Mouse (Mus musculus): Measurements from ENCODE around the gene Atl3. TPM values are rescaled to one million over a fixed set of nuclear protein-coding genes. Genes with fewer than 3 reads are reported as not detected.
A peak's percentile ranks its signal among the peaks of the same experiment; 100 is the strongest.
"Not testable (repeated sequence)": the region's sequence is repeated elsewhere in the genome, so short reads cannot be mapped to it uniquely, and the experiment has no call there.

Gene Atl3
- polyA plus RNA-seq, 1 experiment from 2014 or later: 8.9 TPM

GRCm38 (mm10) chr19:7495221-7496038 lies 1.6 kb downstream of the Atl3 start:
- no peak for TF ChIP-seq CTCF (IDR thresholded peaks at IDR 0.05; ENCODE audit: low read depth)
- H3K9me3 ChIP-seq (ENCODE audit: control insufficient read depth): no peaks in the 10 kb centered on the region
- no peaks in the 10 kb centered on the region for H3K27me3 ChIP-seq (replicated peaks; ENCODE audit: control insufficient read depth, insufficient read depth, low read length)
- no peak for ATAC-seq
- peak overlapping the region; percentile 62 for H3K4me3 ChIP-seq (ENCODE audit: low read depth, low read length)
- H3K4me2 ChIP-seq (replicated peaks; ENCODE audit: low read depth): peak overlapping the region; percentile 69
- H3K27ac ChIP-seq (ENCODE audit: low read depth, low read length): no peak overlapping the region; the same call in 1 of the 2 replicates
- H3K4me1 ChIP-seq (replicated peaks; ENCODE audit: control insufficient read depth, insufficient read depth, low read length): no peaks in the 10 kb centered on the region; the same call in none of the 2 replicates
- H3K36me3 ChIP-seq (ENCODE audit: control insufficient read depth, insufficient read depth): no peaks in the 10 kb centered on the region
- 37% methylated on average over 14 of the region's 14 CpGs for WGBS
- peak overlapping the region; percentile 61; the same call in 1 of the 2 replicates for H3K9ac ChIP-seq (ENCODE audit: low read depth, low read length)

GRCm38 (mm10) chr19:7496070-7496469 lies 2.2 kb downstream of the Atl3 start:
- WGBS: 47% methylated on average over 1 of the region's 1 CpGs
- not testable (repeated sequence) for H3K4me1 ChIP-seq (replicated peaks; ENCODE audit: control insufficient read depth, insufficient read depth, low read length); H3K9me3 ChIP-seq (ENCODE audit: control insufficient read depth); H3K9ac ChIP-seq (ENCODE audit: low read depth, low read length); H3K27me3 ChIP-seq (replicated peaks; ENCODE audit: control insufficient read depth, insufficient read depth, low read length); ATAC-seq; H3K27ac ChIP-seq (ENCODE audit: low read depth, low read length); H3K4me2 ChIP-seq (replicated peaks; ENCODE audit: low read depth); H3K4me3 ChIP-seq (ENCODE audit: low read depth, low read length); H3K36me3 ChIP-seq (ENCODE audit: control insufficient read depth, insufficient read depth)

GRCm38 (mm10) chr19:7498816-7499215 lies 5.0 kb downstream of the Atl3 start:
- Histone ChIP-seq H3K4me3 (ENCODE audit: low read depth, low read length) (no peak overlapping the region), H3K27ac (ENCODE audit: low read depth, low read length) (no peak overlapping the region), H3K4me2 (replicated peaks; ENCODE audit: low read depth) (no peak overlapping the region), H3K9ac (ENCODE audit: low read depth, low read length) (no peak overlapping the region), H3K27me3 (replicated peaks; ENCODE audit: control insufficient read depth, insufficient read depth, low read length) (no peaks in the 10 kb centered on the region), H3K9me3 (ENCODE audit: control insufficient read depth) (no peaks in the 10 kb centered on the region), H3K36me3 (ENCODE audit: control insufficient read depth, insufficient read depth) (no peaks in the 10 kb centered on the region), H3K4me1 (replicated peaks; ENCODE audit: control insufficient read depth, insufficient read depth, low read length) (no peaks in the 10 kb centered on the region; the same call in 1 of the 2 replicates)
- WGBS: 85% methylated on average over 2 of the region's 2 CpGs
- TF ChIP-seq CTCF (IDR thresholded peaks at IDR 0.05; ENCODE audit: low read depth): no peak
- ATAC-seq: no peak

- no peak overlapping the region for H3K9ac ChIP-seq (ENCODE audit: low read depth, low read length)
- TF ChIP-seq CTCF (IDR thresholded peaks at IDR 0.05; ENCODE audit: low read depth): no peak
- H3K27me3 ChIP-seq (replicated peaks; ENCODE audit: control insufficient read depth, insufficient read depth, low read length): no peaks in the 10 kb centered on the region
- WGBS: 74% methylated on average over 1 of the region's 1 CpGs
- no peak overlapping the region for H3K4me2 ChIP-seq (replicated peaks; ENCODE audit: low read depth)
- no peaks in the 10 kb centered on the region for H3K36me3 ChIP-seq (ENCODE audit: control insufficient read depth, insufficient read depth)
- no peaks in the 10 kb centered on the region; the same call in 1 of the 2 replicates for H3K4me1 ChIP-seq (replicated peaks; ENCODE audit: control insufficient read depth, insufficient read depth, low read length)
- no peaks in the 10 kb centered on the region for H3K9me3 ChIP-seq (ENCODE audit: control insufficient read depth)
- H3K4me3 ChIP-seq (ENCODE audit: low read depth, low read length): no peak overlapping the region
- no peak overlapping the region for H3K27ac ChIP-seq (ENCODE audit: low read depth, low read length)
- ATAC-seq: no peak
These were observed 6.9 kb downstream of the Atl3 start for GRCm38 (mm10) chr19:7500701-7501100.

- H3K4me1 ChIP-seq (replicated peaks; ENCODE audit: control insufficient read depth, insufficient read depth, low read length): no peaks in the 10 kb centered on the region; the same call in 1 of the 2 replicates
- no peak overlapping the region for H3K27ac ChIP-seq (ENCODE audit: low read depth, low read length)
- no peak overlapping the region for H3K4me3 ChIP-seq (ENCODE audit: low read depth, low read length)
These were observed 8.6 kb downstream of the Atl3 start for GRCm38 (mm10) chr19:7502432-7502831.

GRCm38 (mm10) chr19:7506321-7506720 lies 12.5 kb downstream of the Atl3 start:
- Histone ChIP-seq H3K36me3 (ENCODE audit: control insufficient read depth, insufficient read depth) (peaks cover 16% of the 10 kb centered on the region), H3K9ac (ENCODE audit: low read depth, low read length) (no peak overlapping the region), H3K27ac (ENCODE audit: low read depth, low read length) (no peak overlapping the region), H3K4me1 (replicated peaks; ENCODE audit: control insufficient read depth, insufficient read depth, low read length) (no peaks in the 10 kb centered on the region), H3K4me2 (replicated peaks; ENCODE audit: low read depth) (no peak overlapping the region), H3K27me3 (replicated peaks; ENCODE audit: control insufficient read depth, insufficient read depth, low read length) (no peaks in the 10 kb centered on the region), H3K4me3 (ENCODE audit: low read depth, low read length) (no peak overlapping the region), H3K9me3 (ENCODE audit: control insufficient read depth) (no peaks in the 10 kb centered on the region)
- 86% methylated on average over 1 of the region's 1 CpGs for WGBS
- no peak for ATAC-seq
- no peak for TF ChIP-seq CTCF (IDR thresholded peaks at IDR 0.05; ENCODE audit: low read depth)

More at GRCm38 (mm10) chr19:7502432-7502831, 8.6 kb downstream of the Atl3 start:
- TF ChIP-seq CTCF (IDR thresholded peaks at IDR 0.05; ENCODE audit: low read depth): no peak
- H3K9ac ChIP-seq (ENCODE audit: low read depth, low read length): no peak overlapping the region
- no peak for ATAC-seq
- no peaks in the 10 kb centered on the region for H3K36me3 ChIP-seq (ENCODE audit: control insufficient read depth, insufficient read depth)
- no peaks in the 10 kb centered on the region for H3K9me3 ChIP-seq (ENCODE audit: control insufficient read depth)
- H3K27me3 ChIP-seq (replicated peaks; ENCODE audit: control insufficient read depth, insufficient read depth, low read length): no peaks in the 10 kb centered on the region
- H3K4me2 ChIP-seq (replicated peaks; ENCODE audit: low read depth): no peak overlapping the region
- WGBS: 77% methylated on average over 2 of the region's 2 CpGs

Measured in intestine, postnatal 0 days (tissue).